ENCODE assay signal across 7 mouse cellular contexts in the genomic region with DNA sequence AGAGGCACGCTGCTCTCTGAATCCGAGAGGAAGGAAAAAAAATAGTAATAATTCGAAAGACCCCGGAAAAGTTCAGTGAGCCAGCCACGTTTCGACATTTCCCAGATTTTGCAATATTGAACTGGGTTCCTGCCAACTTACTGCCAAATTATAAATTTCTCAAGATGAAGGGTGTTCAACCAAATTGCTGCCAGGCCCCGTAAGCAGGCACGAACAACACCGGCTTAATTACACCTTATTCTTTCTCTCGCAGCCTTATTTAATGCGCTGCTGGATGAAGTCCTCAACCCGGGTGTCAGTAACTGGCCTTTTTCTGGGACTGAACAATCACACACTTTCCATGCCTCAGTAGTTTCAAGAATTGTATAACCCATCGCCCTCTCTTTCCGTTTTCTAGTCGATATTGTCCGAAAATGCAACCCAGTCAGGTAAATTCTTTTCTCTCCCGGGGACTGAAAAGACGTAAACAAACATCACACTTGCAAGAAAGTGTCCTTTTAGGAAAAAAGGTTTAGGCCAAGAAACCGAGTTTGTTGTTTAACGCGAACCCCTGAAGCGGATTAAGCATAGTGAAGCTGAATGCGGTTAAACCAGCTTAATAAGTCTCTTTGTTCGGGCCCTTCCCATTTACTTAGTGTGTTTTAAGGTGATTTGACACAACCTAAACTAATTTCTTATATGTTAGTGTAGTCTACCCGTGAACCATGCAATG. TPM values are rescaled to one million over a fixed set of nuclear protein-coding genes. Genes with fewer than 3 reads are reported as not detected.
DNase-seq lines count a peak whose midpoint lies in the region; ATAC-seq and TF ChIP-seq lines count a peak whose summit lies in the region.

No protein-coding gene starts in this region.

- TF ChIP-seq POLR2A in testis, adult 2 months (IDR thresholded peaks at IDR 0.05; ENCODE audit: control insufficient read depth, low read depth, low read length): no peak

- no peaks in the 10 kb centered on the region for H3K9me3 ChIP-seq in hindbrain, embryonic 12.5 days (replicated peaks)

- H3K9ac ChIP-seq in hindbrain, embryonic 12.5 days: no peak overlapping the region; the same call in 1 of the 2 replicates

- H3K4me2 ChIP-seq in hindbrain, embryonic 12.5 days (replicated peaks): peak overlapping the region; percentile 61

- WGBS in hindbrain, embryonic 12.5 days: 9% methylated on average over 25 of the region's 25 CpGs

- peak overlapping the region; percentile 99 for H3K27ac ChIP-seq in testis, adult 2 months (ENCODE audit: control insufficient read depth, insufficient read depth, low read depth, low read length)
- peak overlapping the region; percentile 100 for H3K27ac ChIP-seq in hindbrain, embryonic 12.5 days

- no peak for ATAC-seq in hindbrain, embryonic 12.5 days (ENCODE audit: low FRiP score)

- H3K4me1 ChIP-seq in testis, adult 2 months (ENCODE audit: control insufficient read depth, insufficient read depth, low read length): peaks cover 7% of the 10 kb centered on the region
- peaks cover 18% of the 10 kb centered on the region for H3K4me1 ChIP-seq in hindbrain, embryonic 12.5 days

- DNase-seq in testis, postnatal 10 days (ENCODE audit: low spot score): no peak
- peak; percentile 40 for DNase-seq in embryo, embryonic 10 days (ENCODE audit: low spot score)
- DNase-seq in lung, postnatal 14 days: peak; percentile 69
- no peak for DNase-seq in urinary bladder, postnatal 10 days (ENCODE audit: low spot score)
- no peak for DNase-seq in cerebellum, adult 11 months

- no peak for TF ChIP-seq CTCF in testis, adult 2 months (IDR thresholded peaks at IDR 0.05; ENCODE audit: control insufficient read depth, insufficient read depth, insufficient replicate concordance, low read depth, low read length)

- peak overlapping the region; percentile 95 for H3K4me3 ChIP-seq in testis, adult 2 months (ENCODE audit: control insufficient read depth, low read depth, low read length)
- peak overlapping the region; percentile 65 for H3K4me3 ChIP-seq in hindbrain, embryonic 12.5 days

- no peaks in the 10 kb centered on the region for H3K36me3 ChIP-seq in testis, adult 2 months (ENCODE audit: control insufficient read depth, insufficient read depth, low read length)
- no peaks in the 10 kb centered on the region for H3K36me3 ChIP-seq in hindbrain, embryonic 12.5 days

- no peaks in the 10 kb centered on the region for H3K27me3 ChIP-seq in testis, adult 2 months (ENCODE audit: control insufficient read depth, insufficient read depth, low read length)
- no peaks in the 10 kb centered on the region for H3K27me3 ChIP-seq in hindbrain, embryonic 12.5 days

RNA-seq across cellular contexts. Expression of gene Arid1a, which starts 58.4 kb away (rescaled TPM):
- 33.9 and 36.4 TPM in 2 replicates for polyA plus RNA-seq in testis, adult 2 months (2012; rRNA removed)
- polyA plus RNA-seq in hindbrain, embryonic 12.5 days (2016; fragmentation: Nextera tagmentation; extraction: Ambion mirVana): 41.9 and 44.3 TPM in 2 replicates

Comparison
In these comparisons a context has a peak if more than half of its experiments do, and no peak if none do; other contexts are left out.
1. DNase-seq: peak in embryo, embryonic 10 days (single experiment) and lung, postnatal 14 days (single experiment); none in testis, postnatal 10 days (single experiment), urinary bladder, postnatal 10 days (single experiment) and cerebellum, adult 11 months (single experiment).